Mouse (Mus musculus) layer of hippocampus, adult 18-20 months (tissue): ENCODE results near the gene Adad2. TPM values are rescaled to one million over a fixed set of nuclear protein-coding genes. Genes with fewer than 3 reads are reported as not detected.

Source experiments
- DNase-seq, 2 experiments: peaks; one replicate each; pipeline ENCODE4 v3.0.0; 2022; ENCODE audit warnings: low spot score in 2 of 2
- total RNA-seq, 2 experiments: library from RNA; stranded (reverse); gene quantifications; 2 replicates each; pipeline ENCODE4 v1.2.3; 2021

The Adad2 gene
- total RNA-seq, 2 experiments from 2014 or later: 0.18 to 0.42 TPM

DNA sequence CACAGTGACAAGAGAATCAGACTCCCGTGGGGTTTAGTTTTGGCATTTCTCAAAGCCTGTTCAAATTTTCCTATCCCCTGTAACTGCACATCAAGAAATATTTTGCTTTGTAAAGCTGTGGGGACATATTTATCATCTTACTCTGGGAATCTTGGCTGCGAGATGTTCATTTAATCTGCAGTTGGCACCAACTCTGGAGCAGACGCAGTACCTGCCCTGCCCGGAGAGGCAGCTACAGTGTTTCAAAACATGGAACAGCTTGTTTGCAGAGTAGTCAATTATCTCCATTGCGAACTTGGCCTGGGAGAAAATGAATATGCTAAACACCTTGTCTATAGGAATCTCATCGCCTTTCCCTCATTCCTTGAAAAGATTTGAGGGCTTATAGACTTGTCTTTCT lies 25.7 kb downstream of the Adad2 start:
- DNase-seq: no peak

DNA sequence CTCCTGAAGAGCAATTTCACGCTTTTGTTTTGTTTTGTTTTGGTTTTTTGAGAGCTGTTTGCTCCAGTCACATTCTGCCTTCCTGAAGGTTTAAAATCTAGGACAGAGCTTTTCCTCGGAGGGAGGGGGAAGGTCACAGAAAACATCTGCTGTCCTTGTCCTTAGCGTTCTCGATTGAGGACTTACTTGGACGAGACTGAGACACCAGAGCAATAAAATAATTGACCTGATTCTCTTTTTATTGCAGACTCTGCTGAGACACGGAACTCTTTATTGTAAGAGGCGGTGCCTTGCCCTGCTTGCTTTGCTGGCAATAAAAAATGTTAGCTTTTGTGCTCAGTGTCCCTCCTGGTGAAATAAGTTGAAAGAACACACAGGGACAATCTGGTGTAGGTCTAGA lies 27.3 kb downstream of the Adad2 start:
- DNase-seq: no peak

DNA sequence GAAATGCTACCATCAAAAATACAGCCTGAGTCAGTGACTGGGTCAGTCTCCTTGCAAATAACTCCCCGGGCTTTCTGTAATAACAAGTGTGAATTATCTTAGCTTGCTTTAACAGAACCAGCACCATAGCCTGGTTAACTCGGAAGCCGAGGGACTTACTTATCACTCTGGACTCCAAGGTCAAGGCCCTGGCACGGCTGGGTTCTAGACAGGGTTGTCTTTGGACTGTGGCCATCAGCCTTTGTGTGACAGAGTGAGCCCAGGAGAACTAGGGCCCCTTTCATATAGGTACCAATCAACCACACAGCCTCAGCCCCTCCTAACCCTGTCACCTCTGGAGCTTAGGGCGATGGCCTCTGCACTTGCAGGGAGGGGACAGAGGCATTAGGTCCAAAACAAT lies 28.5 kb downstream of the Adad2 start:
- no peak for DNase-seq

GRCm38 (mm10) chr8:119642960-119643359 lies 30.4 kb downstream of the Adad2 start:
- DNase-seq: no peak

DNA sequence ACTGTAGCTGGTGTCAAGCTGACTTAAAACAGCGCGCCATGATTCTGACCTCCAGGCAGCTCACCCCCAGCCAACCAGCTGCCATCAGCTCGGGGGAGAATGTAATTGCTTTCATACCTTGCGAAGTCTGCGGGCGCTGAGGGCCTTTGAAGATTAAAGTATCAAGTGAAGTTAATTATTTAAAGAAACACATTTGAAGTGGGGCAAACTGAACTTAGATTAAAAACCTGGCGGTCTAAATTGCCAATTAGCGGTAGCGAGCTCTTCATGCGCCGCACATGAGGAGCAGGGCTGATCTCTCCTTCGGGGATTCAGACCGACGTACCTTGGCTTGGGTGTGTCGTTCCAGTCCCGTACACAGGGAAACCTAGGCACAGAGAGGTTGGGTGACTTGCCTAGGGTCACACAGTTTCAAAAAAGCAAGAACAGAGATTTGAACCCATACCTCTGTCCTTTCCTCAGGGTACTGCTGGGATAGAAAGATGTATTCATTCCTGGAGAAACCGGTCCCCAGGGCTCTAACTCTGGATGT lies 31.9 kb downstream of the Adad2 start:
- DNase-seq: no peak

DNA sequence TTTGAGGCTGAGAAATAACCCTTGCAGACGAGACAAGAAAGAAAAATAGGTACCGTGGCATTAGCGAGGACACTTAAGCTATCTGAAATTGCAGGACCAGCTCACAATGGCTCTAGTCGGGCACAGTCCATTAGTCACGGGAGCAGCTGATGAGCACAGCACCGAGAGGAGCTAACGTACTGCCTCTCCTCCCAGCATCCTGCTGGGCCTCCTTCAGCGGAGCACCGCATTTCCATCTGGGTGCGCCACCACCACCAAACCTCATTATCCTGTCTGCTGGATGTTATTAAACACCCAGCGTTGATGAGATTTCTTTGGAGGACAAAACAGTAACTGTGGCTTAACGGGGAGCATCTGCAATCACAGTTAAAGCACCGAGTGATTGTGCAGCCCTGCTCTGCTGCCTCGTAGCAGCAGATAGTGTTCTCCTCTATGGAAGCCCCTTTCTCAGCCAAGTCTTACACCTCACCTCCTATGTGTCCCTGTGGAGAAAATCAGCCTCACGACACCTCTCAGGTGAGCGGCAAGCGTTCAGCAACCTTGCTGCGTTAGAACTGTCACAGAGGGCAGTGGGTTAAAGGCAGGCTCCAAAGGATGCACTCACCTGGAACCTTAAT lies 32.5 kb downstream of the Adad2 start:
- no peak for DNase-seq

DNA sequence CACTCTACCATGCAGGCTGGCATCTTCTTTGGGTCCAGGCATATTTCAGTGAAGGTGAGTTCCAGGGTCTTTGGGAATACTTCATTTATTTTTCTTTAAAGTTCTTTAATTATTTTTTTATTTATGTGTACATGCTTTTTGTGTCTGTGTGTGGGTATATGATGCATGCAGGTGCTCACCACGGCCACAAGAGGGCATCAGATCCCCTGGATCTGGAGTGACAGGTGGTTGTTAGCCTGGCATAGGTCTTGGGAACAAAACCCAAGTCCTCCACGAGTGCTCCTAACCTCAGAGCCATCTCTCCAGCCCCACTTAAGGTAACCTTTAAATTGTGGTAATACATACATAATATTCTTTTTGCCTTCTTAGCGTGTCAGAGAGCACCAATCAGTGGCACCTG lies 33.6 kb downstream of the Adad2 start:
- no peak for DNase-seq

DNA sequence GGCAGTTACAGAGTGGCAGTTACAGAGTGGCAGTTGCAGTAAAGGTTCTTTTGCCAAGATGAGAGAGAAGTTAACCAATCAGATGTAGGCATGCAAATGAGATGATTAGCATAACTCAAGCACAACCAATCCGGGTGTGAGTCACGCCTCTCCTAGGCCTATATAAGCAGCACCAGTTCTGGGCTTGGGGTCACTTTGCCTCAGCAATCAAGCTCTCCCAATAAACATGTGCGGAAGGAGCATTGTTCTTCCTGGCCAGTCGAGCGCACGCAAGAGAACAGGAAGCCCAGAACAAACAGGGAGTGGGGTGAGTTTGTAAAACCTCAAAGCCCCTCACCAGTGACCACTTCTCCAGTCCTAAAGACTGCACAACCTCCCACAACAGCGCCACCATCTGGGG lies 34.3 kb downstream of the Adad2 start:
- no peak for DNase-seq

DNA sequence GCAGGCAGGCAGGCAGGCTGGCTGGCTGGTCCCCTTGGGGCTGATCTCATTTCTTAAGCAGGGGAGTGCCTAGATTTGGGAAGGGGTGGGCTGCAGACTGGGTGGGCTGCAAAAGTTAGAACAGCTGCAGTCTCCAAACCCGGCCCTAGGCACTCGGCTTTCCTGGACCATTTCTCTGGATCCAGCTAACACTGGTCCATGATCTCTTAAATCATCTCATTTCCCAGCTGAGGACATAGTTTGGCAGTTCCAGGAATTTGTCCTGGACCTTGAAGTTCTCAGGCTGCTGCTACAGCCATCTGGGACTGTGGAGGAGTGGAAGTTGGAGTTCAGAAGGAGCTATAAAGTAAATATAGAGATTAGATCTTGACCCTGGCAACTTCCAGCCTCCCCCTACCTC lies 38.8 kb downstream of the Adad2 start:
- DNase-seq: no peak

GRCm38 (mm10) chr8:119656709-119657464 lies 44.3 kb downstream of the Adad2 start:
- no peak for DNase-seq

GRCm38 (mm10) chr8:119661081-119661480 lies 48.5 kb downstream of the Adad2 start:
- no peak for DNase-seq

DNA sequence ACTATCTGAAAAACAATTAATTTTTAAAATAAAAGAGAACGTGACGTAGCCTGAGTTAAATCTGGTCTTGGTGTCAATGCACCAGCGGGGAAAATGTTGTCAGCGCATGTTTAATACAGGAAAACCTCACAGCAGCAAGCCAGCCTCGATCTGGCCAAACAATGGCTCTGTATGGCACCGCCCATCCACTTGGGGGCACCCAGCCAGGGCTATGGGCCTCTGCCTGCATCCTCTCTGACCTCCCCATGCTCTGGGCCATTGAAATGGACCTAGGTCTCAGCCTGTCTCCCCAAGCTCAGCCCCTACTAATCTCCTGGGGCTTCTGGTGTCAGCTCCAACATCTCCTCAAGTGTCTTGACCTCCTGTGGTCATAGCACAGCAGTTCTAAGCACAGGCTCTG lies 49.3 kb downstream of the Adad2 start:
- DNase-seq: no peak

DNA sequence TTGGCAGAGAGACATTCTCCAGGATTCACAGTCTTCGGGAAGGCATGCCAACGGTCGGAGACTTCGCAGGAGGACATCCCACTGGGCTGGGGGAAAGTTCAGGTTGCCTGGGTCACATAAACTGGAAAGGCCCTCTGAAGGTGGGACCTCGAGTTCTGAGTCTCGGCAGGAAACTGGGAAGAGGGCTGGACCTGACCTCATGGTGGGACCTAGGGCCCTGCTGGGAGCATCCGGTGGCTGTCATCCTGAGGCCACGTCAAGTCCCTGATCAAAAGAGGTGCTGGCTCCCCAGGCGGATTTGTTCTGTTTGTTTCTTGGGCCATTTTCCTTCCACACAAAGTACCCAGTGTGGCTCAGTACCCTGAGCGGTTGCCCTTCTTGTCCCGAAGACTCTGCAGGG lies 50.9 kb downstream of the Adad2 start:
- no peak for DNase-seq

- no peak for DNase-seq
These were observed 52.7 kb downstream of the Adad2 start for GRCm38 (mm10) chr8:119665270-119665669.

Other genes with a start within 250 kb of the Adad2 start
- gene Mlycd, start 217.9 kb upstream of the Adad2 start, total RNA-seq: 10 to 100 TPM; 28.2 to 28.7 TPM
- under 1 TPM; 0.58 to 0.67 TPM for gene Osgin1, start 178.6 kb upstream of the Adad2 start, total RNA-seq
- gene Necab2, start 166.0 kb upstream of the Adad2 start, total RNA-seq: 100 to 1,000 TPM; 124 to 125 TPM
- gene Slc38a8, start 111.0 kb upstream of the Adad2 start, total RNA-seq: under 1 TPM; 0.17 to 0.20 TPM
- 10 to 100 TPM; 68.3 to 74.0 TPM for gene Mbtps1, start 54.0 kb upstream of the Adad2 start, total RNA-seq
- 10 to 100 TPM; 49.3 to 54.0 TPM for gene Hsdl1, start 37.6 kb upstream of the Adad2 start, total RNA-seq
- under 1 TPM; 0.25 to 0.32 TPM for gene Dnaaf1, start 37.5 kb upstream of the Adad2 start, total RNA-seq
- 10 to 100 TPM; 11.3 TPM for gene Taf1c, start 7.5 kb upstream of the Adad2 start, total RNA-seq
- 1 to 10 TPM; 3.1 to 3.2 TPM for gene Kcng4, start 22.9 kb downstream of the Adad2 start, total RNA-seq
- 1 to 10 TPM; 6.8 to 7.7 TPM for gene Wfdc1, start 53.6 kb downstream of the Adad2 start, total RNA-seq
- gene Atp2c2, start 87.3 kb downstream of the Adad2 start, total RNA-seq: 1 to 10 TPM; 1.6 to 2.2 TPM
- 10 to 100 TPM; 13.8 to 15.1 TPM for gene Tldc1, start 165.7 kb downstream of the Adad2 start, total RNA-seq
- 100 to 1,000 TPM; 151 to 155 TPM for gene Cotl1, start 227.8 kb downstream of the Adad2 start, total RNA-seq
- 1 to 10 TPM; 8.1 to 8.6 TPM for gene Klhl36, start 249.5 kb downstream of the Adad2 start, total RNA-seq